Mouse (Mus musculus) 3T3-L1 (cell line): ENCODE data around the gene Usp29.
"Not testable (repeated sequence)": the region's sequence is repeated elsewhere in the genome, so short reads cannot be mapped to it uniquely, and the experiment has no call there.

ENCODE experiments used
- DNase-seq: peaks from one replicate; pipeline ENCODE4 v3.0.0-alpha.2; 2015; ENCODE audit warnings: low read depth, low spot score

The Usp29 gene

GRCm38 (mm10) chr7:6923515-6923914, 193.1 kb downstream of the Usp29 start:
- DNase-seq: no peak

DNA sequence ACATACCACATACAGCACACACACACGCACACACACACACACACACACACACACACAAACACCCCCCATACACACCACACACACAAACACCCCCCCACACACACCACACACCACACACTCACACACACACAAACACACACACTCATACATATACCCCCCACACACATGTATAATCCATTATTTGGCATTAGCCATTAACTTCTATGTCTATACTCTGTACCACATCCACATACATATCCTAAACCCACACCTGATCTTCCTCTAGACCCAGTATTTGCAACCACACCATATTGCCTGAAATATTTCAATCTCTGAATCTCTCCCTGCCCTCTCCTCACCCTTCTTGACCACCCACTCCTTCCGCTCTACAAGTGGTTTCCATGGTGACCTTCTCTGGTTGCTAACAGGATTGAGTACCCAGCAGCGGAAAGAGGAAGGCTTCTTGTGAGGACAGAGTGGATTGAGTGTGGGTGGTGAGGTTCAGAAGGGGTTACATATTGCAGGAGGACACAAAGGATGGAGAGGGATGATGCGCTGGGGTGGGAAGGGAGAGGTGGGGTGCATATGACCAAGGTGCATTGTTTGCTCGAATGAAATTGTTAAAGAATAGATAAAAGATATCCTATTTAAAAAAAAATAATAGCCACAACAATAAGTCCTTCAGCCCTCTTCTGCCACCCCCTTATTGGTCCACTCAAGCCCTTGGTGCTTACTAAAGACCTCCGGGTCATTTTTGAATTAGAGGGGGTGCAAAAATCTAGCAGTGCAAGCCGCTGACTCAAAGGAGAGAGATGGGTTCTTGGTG, 195.8 kb downstream of the Usp29 start:
- no peak for DNase-seq

- DNase-seq: no peak
These were observed 196.3 kb downstream of the Usp29 start for GRCm38 (mm10) chr7:6926731-6926995.

DNA sequence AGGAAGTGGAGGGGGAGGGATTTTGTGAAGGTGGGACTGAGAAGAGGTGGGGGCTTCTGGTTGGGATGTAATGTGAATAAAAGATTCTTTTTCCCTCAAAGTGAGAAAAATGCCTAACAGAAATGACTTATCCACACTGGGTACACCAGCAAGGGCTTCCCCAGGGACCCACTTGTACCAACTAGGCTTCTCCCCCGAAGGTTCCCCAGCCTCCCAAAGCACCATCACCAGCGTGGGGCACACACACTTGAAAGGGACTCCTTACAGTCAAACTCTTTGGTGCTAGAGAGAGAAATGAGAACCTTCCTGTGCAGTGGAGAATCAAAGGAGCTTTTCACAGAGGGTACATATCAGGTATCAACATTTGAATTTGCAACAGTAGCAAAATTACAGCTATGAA, 198.9 kb downstream of the Usp29 start:
- DNase-seq: no peak

GRCm38 (mm10) chr7:6934741-6935140, 204.4 kb downstream of the Usp29 start:
- DNase-seq: no peak

- DNase-seq: peak; percentile 81
These were observed 206.7 kb downstream of the Usp29 start for GRCm38 (mm10) chr7:6937040-6937439.

DNA sequence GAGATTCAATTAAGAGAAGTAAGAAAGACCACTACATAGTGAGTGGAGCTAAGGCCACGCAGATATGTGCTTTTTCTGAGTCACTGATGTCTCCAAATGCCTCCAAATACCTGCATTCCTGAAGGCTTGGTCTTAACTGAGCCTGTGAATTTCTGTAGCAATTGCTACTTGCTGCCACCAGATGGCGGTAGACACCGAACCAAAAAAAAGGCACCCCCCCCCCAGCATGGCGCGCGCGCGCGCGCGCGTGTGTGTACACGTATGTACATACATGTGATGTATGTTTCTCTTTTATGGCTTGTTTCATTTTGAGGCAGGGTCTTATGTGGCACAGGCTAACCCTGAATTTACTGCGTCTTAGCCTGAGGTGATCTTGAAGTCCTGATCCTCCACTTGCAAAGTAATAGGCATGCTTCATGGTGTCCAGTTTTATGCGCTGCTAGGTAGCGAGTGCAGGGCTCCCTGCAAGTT, 210.4 kb downstream of the Usp29 start:
- DNase-seq: peak; percentile 30

- DNase-seq: not testable (repeated sequence)
These were observed 217.7 kb downstream of the Usp29 start for GRCm38 (mm10) chr7:6948061-6948460.

DNA sequence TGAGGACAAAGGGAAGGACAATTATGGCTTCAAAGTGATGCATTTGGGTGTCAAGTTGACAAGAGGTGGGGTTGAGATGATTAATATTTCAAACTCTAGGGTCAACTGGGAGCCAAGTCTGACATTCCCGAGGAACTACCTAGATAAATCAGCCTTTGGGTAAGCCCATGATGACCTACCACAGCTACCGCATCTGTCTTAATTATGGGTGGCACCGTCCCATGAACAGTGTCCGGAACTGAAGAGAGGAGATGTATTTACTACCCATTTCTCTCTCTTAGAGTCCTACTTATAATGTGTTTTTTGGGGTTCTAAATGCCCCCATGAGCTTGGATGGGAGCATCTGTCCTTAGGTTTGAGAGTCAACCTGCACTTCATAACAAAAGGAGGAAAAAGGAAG, 226.2 kb downstream of the Usp29 start:
- no peak for DNase-seq

DNA sequence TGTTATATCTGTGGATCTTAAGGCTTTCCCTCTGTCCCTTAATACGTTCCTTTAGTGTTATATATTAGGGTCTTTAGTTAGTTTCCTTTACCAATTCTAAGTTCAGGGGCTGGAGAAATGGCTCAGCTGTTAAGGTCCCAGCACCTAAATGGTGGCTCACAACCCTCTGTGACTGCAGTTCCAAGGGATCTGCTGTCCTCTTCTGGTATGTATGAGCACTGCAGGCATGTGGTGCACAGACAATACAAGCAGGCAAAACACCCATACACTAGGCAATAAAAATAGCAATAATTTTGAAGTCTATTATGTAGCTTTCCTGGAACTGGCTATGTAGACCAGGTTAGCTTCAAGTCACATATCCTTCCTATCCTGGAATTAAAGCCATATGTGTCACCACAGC, 228.2 kb downstream of the Usp29 start:
- DNase-seq: no peak

- no peak for DNase-seq
These were observed 243.2 kb downstream of the Usp29 start for GRCm38 (mm10) chr7:6973566-6973965.

- DNase-seq: no peak
These were observed 246.5 kb downstream of the Usp29 start for GRCm38 (mm10) chr7:6976890-6977289.

- DNase-seq: not testable (repeated sequence)
These were observed 264.9 kb downstream of the Usp29 start, which contains the start of gene Aurkc for GRCm38 (mm10) chr7:6995251-6995650. Aurkc (plus strand) TSS chr7:6995300.

DNA sequence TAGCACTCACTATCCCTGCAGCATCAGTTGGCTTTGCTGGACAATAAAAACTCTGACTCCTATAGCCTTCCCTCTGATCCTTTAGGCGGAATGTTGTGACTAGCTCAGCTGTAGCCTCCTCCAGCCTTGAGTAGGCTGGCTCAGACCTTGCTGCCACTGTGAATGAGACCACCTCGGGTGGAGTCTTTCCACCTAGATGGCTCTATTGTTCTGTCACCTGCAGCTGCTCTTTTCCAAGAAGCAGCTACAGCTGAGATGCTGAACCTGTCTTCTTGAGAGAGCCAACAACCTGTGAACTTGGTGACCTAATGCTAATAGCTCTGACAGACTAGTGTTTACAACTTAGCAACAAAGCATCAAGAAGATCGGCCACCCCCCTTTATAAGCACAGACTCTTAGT, 268.5 kb downstream of the Usp29 start:
- not testable (repeated sequence) for DNase-seq

DNA sequence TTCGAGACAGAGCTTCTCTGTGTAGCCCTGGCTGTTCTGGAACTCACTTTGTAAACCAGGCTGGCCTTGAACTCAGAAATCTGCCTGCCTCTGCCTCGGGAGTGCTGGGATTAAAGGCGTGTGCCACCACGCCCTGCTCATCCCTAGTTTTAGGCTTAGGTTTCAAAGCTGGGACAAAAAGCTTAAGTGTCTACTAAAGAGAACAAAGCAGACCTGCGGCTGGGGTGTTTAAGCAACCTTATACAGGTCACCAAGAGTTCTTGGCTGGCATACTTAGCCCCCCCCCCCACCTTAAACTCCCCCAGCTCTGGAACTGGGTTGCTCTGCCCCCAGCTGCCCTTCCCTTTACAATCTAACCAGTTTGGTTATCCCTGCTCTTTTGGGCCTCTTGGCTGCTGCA, 275.1 kb downstream of the Usp29 start:
- DNase-seq: not testable (repeated sequence)
